Mouse (Mus musculus) olfactory bulb, adult 2 months (tissue): Measurements from ENCODE around the gene Gm11487. TPM values are rescaled to one million over a fixed set of nuclear protein-coding genes. Genes with fewer than 3 reads are reported as not detected.
"Not testable (repeated sequence)": the region's sequence is repeated elsewhere in the genome, so short reads cannot be mapped to it uniquely, and the experiment has no call there.

Source experiments
- H3K27ac ChIP-seq: fragments of 200-500 bp; 2 replicates; pipeline ENCODE4 v1.5.1; 2012; ENCODE audit warnings: low read depth, low read length; ENCODE audit not compliant: insufficient read depth
- H3K4me1 ChIP-seq: fragments of 200-500 bp; 2 replicates; pipeline ENCODE4 v1.6.1; 2012; ENCODE audit warnings: low read length; ENCODE audit not compliant: control insufficient read depth, insufficient read depth
- H3K4me3 ChIP-seq: fragments of 200-500 bp; 2 replicates; pipeline ENCODE4 v1.5.1; 2012; ENCODE audit warnings: mild to moderate bottlenecking, low read depth, low read length, moderate library complexity; ENCODE audit not compliant: insufficient read depth
- CTCF ChIP-seq: fragments of 200-500 bp; IDR thresholded peaks from 2 replicates; pipeline ENCODE4 v1.5.1; 2012; ENCODE audit warnings: low read depth, mild to moderate bottlenecking, low read length, moderate library complexity; ENCODE audit not compliant: insufficient read depth
- POLR2A ChIP-seq: fragments of 200-500 bp; IDR thresholded peaks from 2 replicates; pipeline ENCODE4 v1.6.1; 2012; ENCODE audit warnings: mild to moderate bottlenecking, low read depth, low read length, moderate library complexity; ENCODE audit not compliant: insufficient read depth
- WGBS: fragments of 180-500 bp; shearing (Covaris S2); methylation state at CpG from one replicate; pipeline ENCODE4 v1.1.7; 2018; 5-methylcytosine and 5-hydroxymethylcytosine counted together
- polyA plus RNA-seq: library from polyadenylated mRNA; stranded (reverse); fragments of >200 nt; gene quantifications from 2 replicates; pipeline ENCODE4 v1.2.4, GENCODE M21; 2012; ENCODE audit warnings: low replicate concordance; ENCODE audit not compliant: missing spikeins, insufficient read depth, insufficient read length

Gene Gm11487
- polyA plus RNA-seq = not detected in 2 replicates

DNA sequence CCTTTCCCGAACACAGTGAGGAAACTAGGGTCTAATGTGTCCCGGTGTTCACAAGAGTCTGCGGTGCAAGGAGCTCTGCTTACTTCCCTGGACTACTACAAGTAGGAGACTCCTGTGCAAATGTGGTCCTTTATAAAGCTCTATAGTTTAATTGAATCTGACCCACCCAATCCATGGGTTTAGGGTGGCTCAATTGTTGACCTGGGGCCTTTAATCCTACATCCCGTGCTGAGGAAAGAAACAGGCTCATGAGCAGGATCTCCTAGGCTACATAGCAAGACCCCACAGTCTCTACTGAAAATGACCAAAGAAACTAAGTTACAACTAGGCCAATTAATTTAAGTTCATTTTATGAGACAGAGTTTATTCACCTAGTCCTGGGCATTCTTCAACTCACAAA lies at the start of gene Gm11487:
Gene Gm11487 (minus strand): TSS at position 101 of the 400 bp plus-strand sequence.
- WGBS = 91% methylated on average over 4 of the region's 4 CpGs
- H3K4me1 ChIP-seq, H3K27ac ChIP-seq, H3K4me3 ChIP-seq: not testable (repeated sequence)

DNA sequence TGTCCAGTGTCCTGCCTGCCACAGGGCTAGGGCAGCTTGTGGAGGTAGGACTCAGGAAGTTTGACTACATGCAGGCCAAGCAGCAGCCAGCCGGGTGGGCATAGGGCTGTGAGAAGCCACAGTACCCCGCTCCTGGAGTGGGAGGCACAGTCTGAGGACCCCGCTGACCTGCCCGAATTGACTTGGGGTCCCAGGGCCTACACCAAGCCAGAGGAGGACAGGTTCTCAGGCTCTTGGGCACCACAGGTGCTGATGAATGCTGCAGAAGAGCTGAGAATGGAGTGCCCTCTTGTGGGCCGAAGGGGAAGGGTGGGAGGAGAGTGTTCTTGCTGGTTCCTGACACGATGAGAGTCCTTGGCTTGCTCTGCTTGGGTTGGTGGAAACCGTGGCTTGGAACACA lies 39.8 kb upstream of the Gm11487 start:
- no peak overlapping the region for H3K27ac ChIP-seq
- no peaks in the 10 kb centered on the region for H3K4me1 ChIP-seq
- H3K4me3 ChIP-seq = no peak overlapping the region
- no peak for TF ChIP-seq CTCF
- TF ChIP-seq POLR2A = no peak
- WGBS = 59% methylated on average over 7 of the region's 7 CpGs

- Histone ChIP-seq H3K4me1 (no peaks in the 10 kb centered on the region), H3K4me3 (no peak overlapping the region), H3K27ac (no peak overlapping the region)
- 32% methylated on average over 1 of the region's 1 CpGs for WGBS
- TF ChIP-seq POLR2A (no peak), CTCF (no peak)
These were observed 37.7 kb upstream of the Gm11487 start for GRCm38 (mm10) chr4:73442568-73442967.

DNA sequence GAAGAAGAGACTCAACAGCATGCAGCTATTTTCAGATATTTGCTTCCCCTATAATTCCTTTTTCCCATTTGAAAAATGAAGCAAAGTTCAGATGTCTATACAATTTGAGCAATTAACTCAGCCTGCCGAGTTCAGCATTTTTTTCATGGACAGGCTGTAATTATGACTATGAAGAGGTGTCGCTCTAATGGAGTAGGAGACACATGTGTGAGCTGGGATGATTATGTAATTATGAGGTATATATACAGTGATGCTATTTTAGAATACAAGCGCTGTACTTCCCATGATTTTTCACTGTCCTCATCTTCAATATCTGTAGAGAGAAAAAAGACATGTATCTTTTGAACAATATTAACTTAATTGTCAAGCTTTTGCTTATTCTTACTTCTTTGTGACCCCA lies 21.0 kb upstream of the Gm11487 start:
- TF ChIP-seq CTCF (no peak), POLR2A (no peak)
- 37% methylated on average over 3 of the region's 3 CpGs for WGBS
- Histone ChIP-seq H3K4me3 (no peak overlapping the region), H3K27ac (no peak overlapping the region), H3K4me1 (no peaks in the 10 kb centered on the region)

GRCm38 (mm10) chr4:73423049-73423448 lies 18.2 kb upstream of the Gm11487 start:
- Histone ChIP-seq H3K4me3 (no peak overlapping the region), H3K27ac (no peak overlapping the region), H3K4me1 (no peaks in the 10 kb centered on the region)
- 96% methylated on average over 12 of the region's 12 CpGs for WGBS
- TF ChIP-seq CTCF (no peak), POLR2A (no peak)

DNA sequence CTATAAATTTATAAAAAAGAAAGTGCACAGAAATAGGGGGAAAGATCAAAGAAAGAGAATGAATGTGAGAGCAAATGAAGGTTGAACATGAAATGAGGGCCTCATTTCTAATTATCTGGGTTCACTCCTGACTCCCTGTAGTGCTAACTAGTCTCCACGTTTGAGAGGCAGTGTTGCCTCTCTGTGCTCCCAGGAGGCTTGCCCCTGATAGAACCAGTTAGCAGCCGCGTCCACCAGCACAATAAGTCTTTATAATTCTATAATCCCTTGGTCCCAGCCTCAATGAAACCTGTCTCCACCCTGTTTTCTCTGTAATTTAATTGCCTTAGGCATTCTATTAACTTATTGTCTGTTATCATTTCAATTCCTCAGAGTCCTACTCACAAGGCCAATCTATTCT lies 38.3 kb downstream of the Gm11487 start:
- no peak overlapping the region for H3K4me3 ChIP-seq
- H3K4me1 ChIP-seq = no peaks in the 10 kb centered on the region
- H3K27ac ChIP-seq = no peak overlapping the region
- TF ChIP-seq POLR2A = no peak
- no peak for TF ChIP-seq CTCF
- WGBS = 51% methylated on average over 3 of the region's 3 CpGs

Other genes with a start within 250 kb of the Gm11487 start
- gene Gm11238, start 202.8 kb upstream of the Gm11487 start, polyA plus RNA-seq = not detected in 2 replicates
- gene Gm11237, start 217.9 kb upstream of the Gm11487 start, polyA plus RNA-seq = not detected in 2 replicates
- gene Gm11236, start 233.0 kb upstream of the Gm11487 start, polyA plus RNA-seq = not detected in 2 replicates